Mouse (Mus musculus): ENCODE data around the gene Npas1.

Gene Npas1

GRCm38 (mm10) chr7:16468115-16468514 lies 9.4 kb downstream of the Npas1 start:
- no peak for DNase-seq

GRCm38 (mm10) chr7:16466565-16466964 lies 11.0 kb downstream of the Npas1 start:
- DNase-seq = no peak

- DNase-seq = no peak
Observed at GRCm38 (mm10) chr7:16465568-16465967, 12.0 kb downstream of the Npas1 start.

GRCm38 (mm10) chr7:16465160-16465559 lies 12.4 kb downstream of the Npas1 start:
- peak; percentile 68 for DNase-seq

- DNase-seq = peak; percentile 83
Observed at GRCm38 (mm10) chr7:16463214-16463613, 14.3 kb downstream of the Npas1 start.

GRCm38 (mm10) chr7:16461705-16462104 lies 15.8 kb downstream of the Npas1 start:
- no peak for DNase-seq

GRCm38 (mm10) chr7:16461151-16461550 lies 16.4 kb downstream of the Npas1 start:
- no peak for DNase-seq

- no peak for DNase-seq
Observed at GRCm38 (mm10) chr7:16460566-16460965, 17.0 kb downstream of the Npas1 start.

- no peak for DNase-seq
Observed at GRCm38 (mm10) chr7:16456289-16456688, 21.2 kb downstream of the Npas1 start.

- DNase-seq = no peak
Observed at GRCm38 (mm10) chr7:16455016-16455415, 22.5 kb downstream of the Npas1 start.

GRCm38 (mm10) chr7:16453118-16453711 lies 24.3 kb downstream of the Npas1 start:
- DNase-seq = no peak

GRCm38 (mm10) chr7:16452587-16453073 lies 24.9 kb downstream of the Npas1 start, which contains the start of gene Tmem160:
Gene Tmem160, plus strand, starts transcription at chr7:16452779.
- peak; percentile 84 for DNase-seq

- no peak for DNase-seq
Observed at GRCm38 (mm10) chr7:16451656-16452055, 25.9 kb downstream of the Npas1 start.

GRCm38 (mm10) chr7:16441241-16441640 lies 36.3 kb downstream of the Npas1 start:
- no peak for DNase-seq

GRCm38 (mm10) chr7:16435088-16435487 lies 42.4 kb downstream of the Npas1 start:
- DNase-seq = no peak

GRCm38 (mm10) chr7:16433352-16433971 lies 44.1 kb downstream of the Npas1 start:
- no peak for DNase-seq

GRCm38 (mm10) chr7:16426129-16426729 lies 51.3 kb downstream of the Npas1 start:
- peak; percentile 80 for DNase-seq

GRCm38 (mm10) chr7:16425721-16426120 lies 51.8 kb downstream of the Npas1 start:
- DNase-seq = no peak

- DNase-seq = no peak
Observed at GRCm38 (mm10) chr7:16423731-16424130, 53.8 kb downstream of the Npas1 start.

GRCm38 (mm10) chr7:16422222-16422856 lies 55.2 kb downstream of the Npas1 start:
- no peak for DNase-seq

- DNase-seq = no peak
Observed at GRCm38 (mm10) chr7:16420493-16421118, 56.9 kb downstream of the Npas1 start.

- no peak for DNase-seq
Observed at GRCm38 (mm10) chr7:16418713-16419112, 58.8 kb downstream of the Npas1 start.

- DNase-seq = no peak
Observed at GRCm38 (mm10) chr7:16417141-16417771, 60.3 kb downstream of the Npas1 start.

All from right cerebral cortex, postnatal 14 days (tissue).